Mouse (Mus musculus): ENCODE measurements around the gene Inip. TPM values are rescaled to one million over a fixed set of nuclear protein-coding genes. Genes with fewer than 3 reads are reported as not detected.

Gene Inip
- total RNA-seq, 4 experiments from 2014 or later, result 20.3 to 22.3 (median 21.0) TPM

DNA sequence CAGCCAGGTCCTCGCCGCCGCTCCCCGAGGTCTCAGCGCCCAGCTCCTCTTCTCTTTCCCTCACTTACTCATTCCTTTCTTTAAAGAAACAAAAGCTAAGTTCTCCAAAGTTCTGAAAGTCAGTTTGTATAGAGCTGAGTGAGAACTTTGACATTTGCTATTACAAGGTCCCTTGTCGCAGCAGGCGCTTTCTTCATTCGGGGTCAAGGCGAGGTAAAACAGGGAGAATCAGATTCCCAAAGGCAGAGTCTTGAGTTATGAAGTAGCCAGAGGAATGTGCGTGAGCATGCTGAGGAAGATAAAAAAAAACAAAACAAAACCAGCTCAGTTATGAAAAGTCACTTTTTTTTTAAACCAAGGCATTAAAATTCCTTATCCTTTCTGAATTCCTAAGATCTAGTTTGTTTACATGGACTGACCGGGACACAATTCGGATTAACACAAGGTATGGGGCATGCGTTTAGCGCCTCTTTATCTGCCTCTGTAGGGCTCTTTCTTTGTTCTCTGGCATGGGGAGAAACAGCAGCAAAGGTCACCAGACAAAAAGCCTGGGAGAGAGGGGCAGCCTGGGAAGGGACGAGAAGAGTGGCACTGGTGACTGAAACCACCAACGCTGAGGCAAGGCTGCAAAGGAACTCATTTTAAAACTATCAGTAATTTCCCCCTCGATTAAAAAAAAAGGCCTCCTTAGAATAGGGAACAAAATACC, 29.1 kb downstream of the Inip start:
- DNase-seq (ENCODE audit: low spot score in 2 of 2), result no peak

DNA sequence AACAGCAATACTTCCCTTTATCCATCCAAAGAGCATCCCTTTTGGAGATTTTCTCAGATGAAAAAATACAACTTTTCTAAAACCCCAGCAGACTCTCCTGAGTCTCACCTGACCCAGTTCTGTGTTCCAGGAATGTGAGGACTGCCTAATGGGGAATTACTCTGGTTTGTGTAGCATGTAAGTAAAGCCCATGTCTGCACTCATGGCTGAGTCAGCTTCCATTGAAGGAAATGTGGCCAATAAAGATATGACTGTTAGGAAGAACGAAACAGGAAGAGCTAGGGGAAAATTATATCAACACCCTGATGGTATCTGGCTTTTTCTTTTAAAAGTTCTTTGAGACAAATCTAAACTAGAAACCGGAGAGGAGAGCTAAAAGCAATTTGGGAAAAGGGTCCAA, 33.7 kb downstream of the Inip start:
- DNase-seq (ENCODE audit: low spot score in 2 of 2), result no peak

DNA sequence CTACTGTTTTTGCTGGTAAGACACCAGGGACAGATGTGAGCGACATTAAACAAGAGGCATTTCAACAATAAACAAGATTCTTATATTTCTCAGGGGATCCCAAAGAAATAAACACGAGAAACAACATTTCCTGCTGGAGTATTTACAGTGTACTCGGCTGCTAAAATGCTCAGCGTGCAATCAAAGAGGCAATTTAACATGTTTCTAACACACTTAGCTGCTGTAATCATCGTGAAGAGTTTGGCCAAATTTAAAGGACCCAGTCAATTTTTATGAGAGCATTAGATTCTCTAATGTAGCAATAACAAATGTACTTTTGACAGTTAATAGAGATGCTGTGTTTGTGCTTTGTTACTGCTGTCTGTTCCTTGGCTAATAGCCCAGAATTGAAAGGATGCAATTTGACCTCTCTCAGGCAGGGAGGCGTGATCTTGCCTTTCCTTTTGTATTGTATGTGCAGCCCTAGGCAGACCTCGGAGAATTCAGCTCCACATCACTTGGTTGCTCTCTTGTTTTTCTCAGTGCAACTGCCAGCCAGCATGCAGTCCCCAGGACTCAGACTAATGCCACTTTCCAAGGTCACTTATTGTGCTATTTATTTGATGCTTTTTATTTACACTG, 35.9 kb downstream of the Inip start:
- DNase-seq (ENCODE audit: low spot score in 2 of 2), result no peak

DNA sequence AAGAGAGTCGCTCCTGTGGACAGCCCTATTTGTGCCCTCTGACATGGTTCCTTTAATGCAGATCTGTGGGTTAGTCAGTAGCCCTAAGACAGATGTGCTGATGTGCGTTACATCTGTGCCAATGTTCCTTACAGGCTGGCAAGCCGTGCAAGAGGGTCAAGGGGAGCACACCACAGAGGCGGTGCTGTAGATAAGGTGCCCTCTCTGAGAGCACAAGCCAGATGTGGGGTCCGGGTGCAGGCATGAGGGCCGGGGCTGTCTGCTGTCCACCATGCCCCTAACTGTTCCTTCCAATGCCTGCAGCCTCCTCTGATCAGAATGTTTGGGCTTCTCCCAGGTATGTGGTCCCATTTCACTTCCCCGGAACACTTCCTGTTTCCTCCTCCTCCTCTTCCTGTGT, 36.4 kb downstream of the Inip start:
- no peak for DNase-seq (ENCODE audit: low spot score in 2 of 2)

DNA sequence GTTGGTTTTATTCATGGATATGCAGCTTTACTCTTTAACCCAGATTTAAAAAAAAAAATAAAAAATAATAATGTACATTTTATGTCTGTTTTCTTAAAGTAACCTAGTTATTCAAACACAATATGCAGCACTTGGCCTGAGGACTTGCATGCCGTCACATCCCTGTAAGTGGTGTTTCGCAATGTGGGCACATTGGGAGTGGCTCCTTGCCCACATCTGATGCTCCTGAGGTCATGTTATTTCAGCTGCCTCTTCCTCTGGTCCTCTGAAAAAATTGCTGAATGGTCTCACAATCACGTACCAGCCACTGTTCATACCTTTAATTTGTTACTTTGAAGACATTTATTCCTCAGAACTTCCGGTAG, 40.0 kb downstream of the Inip start:
- DNase-seq (ENCODE audit: low spot score in 2 of 2), result no peak

DNA sequence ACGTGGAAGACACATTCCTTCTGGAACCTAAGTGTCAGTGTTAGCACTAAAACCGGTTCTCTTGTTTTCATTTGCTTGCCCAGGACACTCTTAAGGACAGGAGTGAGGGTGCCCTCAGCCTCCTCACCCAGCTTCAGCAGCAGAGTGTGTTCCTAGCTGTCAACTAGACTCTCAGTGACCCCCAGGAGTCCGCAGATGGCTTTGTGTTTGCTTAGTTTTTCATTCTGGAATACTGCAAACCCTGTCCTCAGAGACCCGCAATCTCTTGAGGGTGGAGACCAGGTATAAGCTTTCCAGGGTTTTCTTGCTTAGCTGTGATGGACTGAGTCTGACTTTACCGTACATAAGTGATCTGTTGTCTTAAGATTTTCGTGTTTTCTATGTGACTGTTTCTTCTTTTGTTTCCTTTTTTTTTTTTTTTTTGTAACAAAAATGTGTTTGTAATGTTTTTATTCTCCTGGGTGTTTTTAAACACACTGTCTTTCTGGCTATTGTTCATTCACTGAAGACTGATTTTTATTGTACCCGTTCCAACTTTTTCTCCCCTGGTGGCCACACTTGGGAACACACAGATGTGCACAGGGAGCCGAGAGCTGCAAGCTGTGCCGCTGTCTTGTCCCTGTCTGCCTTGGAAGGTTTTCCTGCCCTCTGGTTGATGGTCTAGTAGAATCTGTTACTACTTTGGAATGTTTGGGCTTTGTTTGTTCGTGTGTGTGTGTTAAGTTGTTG, 40.6 kb downstream of the Inip start:
- no peak for DNase-seq (ENCODE audit: low spot score in 2 of 2)

DNA sequence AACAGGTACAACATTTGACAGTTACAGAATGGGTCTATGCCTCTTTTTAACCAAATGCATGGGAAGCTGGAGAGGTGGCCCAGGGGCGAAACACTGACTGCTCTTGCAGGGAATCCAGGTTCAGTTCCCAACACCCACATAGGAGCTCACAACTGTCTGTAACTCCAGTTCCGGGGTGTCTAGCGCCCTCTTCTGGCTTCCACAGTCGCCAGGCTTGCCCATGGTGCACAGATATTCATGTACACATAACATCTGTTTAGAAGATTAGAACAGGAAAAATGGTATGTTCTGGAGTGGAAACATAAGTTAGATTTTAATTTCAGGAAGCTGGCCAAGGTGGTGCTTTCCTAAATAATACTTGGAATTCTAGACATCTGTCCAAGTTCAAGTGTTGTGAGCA, 41.4 kb downstream of the Inip start:
- no peak for DNase-seq (ENCODE audit: low spot score in 2 of 2)

DNA sequence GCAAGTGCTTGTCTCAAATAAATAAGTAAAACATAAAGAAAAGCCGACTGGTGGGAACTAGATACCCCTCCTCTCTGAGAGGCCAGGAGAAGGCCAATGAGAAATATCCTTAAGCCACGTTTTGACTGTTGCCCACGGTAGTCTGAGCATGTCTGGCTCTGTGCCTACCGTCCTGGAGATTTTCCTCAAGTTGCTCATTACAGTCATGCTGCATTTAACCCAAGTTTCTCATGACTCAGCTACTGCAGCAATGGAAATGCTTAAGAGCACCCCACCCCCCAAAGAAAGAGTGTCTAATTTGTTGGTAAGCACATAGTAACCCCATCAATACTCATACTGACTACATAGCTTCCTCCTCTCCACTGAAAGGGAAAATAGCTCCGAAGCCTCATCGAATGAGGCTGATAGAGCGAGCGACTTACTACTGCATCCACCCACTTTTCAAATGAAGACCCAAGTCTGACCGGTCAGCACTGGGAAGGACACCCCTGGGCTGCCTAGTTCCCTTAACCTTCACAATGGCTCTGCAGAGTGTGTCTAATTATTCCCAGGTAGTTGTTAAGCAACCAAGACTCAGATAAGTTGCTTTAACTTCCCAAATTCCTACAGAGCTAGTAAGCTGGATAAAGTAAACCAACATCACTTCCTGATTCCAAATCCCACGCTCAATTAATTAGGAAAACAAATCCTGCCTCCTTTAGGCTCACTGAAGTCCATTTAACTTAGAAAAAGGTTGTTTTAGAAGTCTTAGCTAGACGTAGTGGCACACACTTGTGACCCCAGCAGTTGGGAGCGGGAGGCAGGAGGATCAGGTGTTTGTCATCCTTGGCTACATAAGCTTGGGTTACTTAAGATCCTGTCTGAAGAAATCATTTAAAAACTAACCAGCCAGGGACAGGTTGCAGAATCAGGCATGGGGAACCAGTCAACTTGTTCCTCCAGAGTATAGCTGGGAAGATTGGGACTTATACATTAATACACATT, 43.6 kb downstream of the Inip start:
- no peak for DNase-seq (ENCODE audit: low spot score in 2 of 2)

DNA sequence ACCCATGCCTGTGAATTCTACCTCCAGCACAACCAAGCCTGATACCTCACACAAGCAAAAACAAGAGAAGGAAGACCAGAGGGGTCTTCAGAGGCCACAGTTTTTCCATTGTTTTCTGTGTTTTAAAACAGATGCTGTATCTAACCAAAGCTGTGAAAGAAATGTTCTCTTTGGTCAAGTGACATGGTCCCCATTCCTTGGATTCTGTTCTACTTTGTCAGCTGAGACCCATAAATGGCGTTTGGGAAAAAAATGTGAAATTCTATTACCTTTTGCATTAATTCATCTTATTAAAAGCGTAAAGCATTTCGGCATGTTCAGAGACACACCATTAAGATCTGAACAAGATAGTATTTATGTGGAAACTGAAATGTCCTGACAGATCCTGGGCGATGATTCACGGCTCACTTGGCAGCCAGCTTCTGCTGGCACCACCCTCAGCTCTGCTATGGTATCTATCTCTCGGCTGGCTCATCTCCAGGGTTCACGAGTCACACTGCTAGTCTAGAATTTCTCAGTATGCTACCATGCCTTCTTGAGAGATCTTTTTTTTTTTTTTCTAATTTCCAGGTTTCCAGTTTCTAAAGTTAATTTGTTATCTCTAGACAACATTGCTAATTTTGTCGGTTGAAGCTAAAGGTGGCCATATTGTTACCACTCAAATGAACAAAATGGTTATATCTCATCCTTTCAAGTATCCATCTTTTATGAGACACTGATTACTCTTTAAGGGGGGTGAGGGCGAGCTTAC, 44.9 kb downstream of the Inip start:
- peak; percentile 18 to 81 for DNase-seq (ENCODE audit: low spot score in 2 of 2)

DNA sequence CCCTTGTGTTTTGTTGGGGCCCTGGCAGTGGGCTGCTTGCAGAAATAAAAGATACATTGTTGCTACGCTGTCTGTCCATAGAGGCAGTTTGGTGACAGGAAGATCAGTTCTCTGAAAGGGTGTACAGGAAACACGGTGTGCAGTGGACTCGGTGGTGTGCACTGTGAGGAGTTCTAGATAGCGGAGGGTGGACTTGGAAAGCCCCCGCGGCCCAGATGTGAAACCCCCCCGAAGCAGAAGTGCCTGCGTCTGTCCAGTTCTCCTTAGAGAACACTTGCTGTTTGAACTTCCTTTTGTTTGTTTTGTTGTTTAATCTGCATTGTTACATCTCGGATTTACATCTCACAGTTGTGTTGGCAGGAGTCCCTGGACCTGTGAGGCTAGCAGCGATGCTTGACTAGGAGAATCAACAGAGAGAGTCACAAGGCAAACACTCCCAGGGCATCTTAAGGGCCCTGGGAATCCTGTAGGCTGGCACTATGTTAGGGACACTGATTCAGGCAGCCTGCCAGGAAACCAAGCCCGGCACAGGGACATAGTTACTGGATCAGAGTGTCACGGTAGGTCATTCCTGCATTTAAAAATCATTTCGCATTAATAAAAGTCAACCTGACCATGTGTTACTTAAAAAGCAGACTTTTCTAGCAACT, 47.8 kb downstream of the Inip start:
- DNase-seq (ENCODE audit: low spot score in 2 of 2), result no peak

DNA sequence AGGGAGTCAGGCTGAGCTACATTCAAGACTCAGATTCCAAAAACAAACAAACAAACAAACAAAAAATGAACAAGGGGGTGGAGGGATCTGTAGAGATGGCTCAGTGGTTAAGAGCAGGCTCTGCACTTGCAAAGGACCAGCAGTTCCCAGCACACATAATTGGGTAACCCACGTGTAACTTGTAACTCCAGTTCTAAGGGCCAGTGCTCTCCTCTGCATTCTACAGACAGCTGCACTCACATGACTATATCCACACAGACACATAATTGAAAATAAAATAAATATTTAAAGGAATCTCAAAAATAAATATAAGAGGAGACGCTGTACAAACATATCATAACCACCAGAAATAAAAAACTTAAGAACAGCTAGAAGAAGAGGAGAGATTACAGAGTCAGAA, 61.5 kb downstream of the Inip start:
- no peak for DNase-seq (ENCODE audit: low spot score in 2 of 2)

DNA sequence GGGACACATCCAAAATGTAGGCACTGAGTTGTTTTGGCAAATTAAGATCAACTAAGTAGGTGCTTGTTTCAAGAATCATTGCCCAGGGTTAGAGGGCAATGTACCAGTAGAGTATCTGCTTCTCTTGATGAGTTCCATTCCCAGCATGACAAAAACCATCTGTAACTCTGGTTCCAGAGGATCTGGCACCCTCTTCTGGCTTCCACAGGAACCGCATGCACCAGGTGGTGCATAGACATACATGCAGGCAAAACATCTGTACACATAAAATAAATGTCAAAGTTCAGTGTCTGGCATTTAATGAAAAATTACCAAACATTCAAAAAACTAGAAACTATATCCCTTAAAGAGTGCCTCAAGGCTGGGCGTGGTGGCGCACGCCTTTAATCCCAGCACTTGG, 62.1 kb downstream of the Inip start:
- DNase-seq (ENCODE audit: low spot score in 2 of 2), result no peak

DNA sequence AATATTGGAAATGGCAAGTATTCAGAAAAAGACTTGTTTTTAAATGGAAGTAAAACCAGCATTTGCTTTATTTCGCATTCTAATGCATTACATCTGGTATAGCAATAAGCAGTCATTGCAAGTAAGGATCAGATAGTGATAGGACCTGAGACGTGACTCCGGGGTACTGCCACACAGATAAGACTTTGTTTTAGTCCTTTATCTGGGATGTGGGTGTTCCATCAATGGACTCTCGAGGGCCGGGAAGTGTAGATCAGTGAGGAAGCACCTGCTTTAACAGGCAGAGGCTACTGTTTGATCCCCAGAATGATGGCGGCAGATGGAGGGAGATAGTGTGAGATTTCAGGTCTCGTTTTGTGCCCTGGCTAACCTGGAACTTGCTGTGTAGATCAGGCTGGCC, 69.8 kb downstream of the Inip start:
- no peak for DNase-seq (ENCODE audit: low spot score in 2 of 2)

DNA sequence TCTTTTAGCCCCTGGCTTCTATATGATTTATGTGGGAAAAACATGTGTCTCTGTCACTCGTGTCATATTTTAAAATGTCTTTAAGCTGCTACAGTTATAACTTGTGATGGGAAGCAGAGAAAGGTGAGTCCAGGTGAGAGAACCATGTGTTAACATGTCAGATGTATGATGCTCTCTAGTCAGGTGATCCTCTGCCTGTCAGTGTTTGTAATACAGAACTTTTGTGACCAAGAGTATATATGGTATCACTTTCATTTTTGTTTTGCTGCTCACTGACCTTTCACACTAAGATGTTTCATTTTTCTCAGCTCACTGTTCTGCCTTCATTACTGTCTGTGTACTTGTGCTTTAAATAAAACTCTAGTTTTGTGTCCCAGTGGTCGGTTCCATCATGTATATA, 72.5 kb downstream of the Inip start:
- DNase-seq (ENCODE audit: low spot score in 2 of 2), result no peak

DNA sequence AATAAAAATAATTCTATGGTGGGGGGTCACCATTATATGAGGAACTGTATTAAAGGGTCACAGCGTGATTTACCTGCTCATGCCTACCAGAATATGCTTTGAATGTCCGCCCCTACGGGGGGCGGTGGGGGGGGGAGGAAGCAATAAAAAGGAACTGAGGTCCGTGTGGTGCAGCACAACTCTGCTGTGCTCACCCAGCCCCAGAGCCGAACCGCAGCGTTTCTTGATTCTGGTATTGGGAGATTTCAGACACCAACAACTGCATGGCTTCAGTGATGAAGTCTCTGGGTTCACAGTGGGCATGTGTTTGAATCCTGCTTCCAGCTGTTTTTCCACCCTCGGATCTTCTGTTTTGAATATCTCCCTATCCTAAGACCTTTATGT, 73.5 kb downstream of the Inip start:
- DNase-seq (ENCODE audit: low spot score in 2 of 2), result no peak

DNA sequence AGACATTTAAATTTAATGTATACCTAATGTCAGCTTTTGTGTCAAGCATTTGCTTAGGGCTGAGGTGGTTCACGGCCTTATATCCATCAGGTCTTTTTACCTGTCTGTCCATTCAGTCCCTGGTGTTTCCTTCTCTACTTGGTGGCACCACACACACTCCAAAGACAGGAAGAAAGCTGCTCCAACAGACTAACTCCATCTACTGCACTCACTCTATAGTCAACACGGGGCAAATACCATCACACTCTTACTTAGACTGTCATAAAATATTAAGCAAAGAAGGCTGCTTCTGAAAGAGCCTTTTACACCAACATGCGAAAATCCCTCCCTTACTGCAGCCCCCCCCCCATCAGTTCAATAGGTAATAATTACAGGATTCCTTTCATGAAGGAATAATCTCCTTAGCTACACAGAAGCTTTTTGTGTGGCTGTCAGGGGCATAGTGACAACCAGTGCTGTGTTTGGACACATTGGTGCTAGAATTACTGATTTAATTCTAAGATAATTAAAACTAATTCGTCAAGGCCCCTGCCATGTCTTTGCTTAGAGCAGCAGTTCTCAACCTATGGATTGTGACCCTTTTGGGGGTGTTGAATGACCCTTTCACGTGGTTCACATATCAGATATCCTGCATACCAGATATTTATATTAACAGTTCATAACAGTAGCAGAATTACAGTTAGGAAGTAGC, 74.1 kb downstream of the Inip start:
- no peak for DNase-seq (ENCODE audit: low spot score in 2 of 2)

DNA sequence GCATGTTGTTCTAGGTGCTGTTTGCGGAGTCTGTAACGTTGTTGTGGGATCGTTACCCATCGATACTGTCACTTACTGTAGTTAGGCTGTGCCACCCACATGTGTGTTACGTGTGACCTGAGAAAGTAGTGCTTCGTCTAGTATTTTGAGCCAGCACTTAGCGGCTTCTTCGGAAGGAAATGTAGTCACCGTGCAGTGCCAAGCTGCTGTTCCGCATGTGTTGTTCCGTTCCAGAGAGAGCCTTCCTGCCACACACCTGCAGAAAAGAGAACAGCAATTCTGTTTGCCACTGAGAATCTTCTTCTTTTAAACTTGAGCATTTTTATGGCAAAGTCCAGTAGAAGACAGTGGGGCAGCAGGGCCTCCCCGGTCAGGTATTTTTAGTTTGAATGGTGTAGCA, 74.9 kb downstream of the Inip start:
- no peak for DNase-seq (ENCODE audit: low spot score in 2 of 2)

DNA sequence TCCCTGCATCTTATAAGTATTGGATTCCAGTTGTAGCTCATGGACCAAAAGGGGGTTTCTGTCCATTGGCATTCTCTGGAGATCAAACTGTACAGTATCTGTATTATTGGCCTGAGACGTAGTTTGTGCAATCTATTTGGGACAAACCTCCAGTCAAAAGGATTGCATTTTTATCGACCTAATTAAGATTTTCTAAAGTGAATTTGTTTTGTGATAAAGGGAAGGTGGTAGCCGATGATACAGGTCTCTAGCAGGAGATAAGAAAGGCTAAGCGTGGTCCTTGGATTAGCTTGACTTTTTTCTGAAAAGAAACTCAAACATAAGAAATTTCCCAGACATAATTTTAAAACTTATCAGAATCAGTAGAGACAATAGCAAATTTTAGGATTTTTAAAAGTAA, 75.8 kb downstream of the Inip start:
- DNase-seq (ENCODE audit: low spot score in 2 of 2), result no peak

DNA sequence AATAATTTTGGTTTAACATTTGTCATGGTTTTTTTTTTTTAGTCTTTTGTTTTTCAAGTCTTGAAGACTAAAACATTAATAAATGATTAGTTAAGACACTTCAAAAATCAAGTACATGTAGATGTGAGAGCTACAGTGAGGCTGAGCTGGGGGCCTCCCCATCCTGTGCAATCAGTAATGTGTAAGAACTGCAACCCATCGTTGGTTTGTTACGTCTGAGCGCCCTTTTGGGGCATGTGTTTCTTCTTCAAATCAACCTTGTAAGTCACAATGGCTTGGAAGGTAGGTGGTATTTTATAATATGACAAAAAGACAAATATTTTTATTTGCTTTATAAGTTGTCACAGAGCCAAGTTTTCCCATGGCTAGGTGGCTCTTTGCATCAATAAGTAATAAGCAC, 79.6 kb downstream of the Inip start:
- DNase-seq (ENCODE audit: low spot score in 2 of 2), result no peak

All from left cerebral cortex, adult 8-10 months (tissue).